Mouse (Mus musculus) layer of hippocampus, adult 11-12 months (tissue): ENCODE results near the gene Tmem40.

Experiments used
- DNase-seq: peaks from one replicate; pipeline ENCODE4 v3.0.0; 2022; ENCODE audit warnings: low spot score

The Tmem40 gene

GRCm38 (mm10) chr6:115770059-115770670 is 8.0 kb upstream of the Tmem40 start:
- DNase-seq, result no peak

- DNase-seq, result no peak
Measured at GRCm38 (mm10) chr6:115768207-115768606, 6.0 kb upstream of the Tmem40 start.

- no peak for DNase-seq
Measured at GRCm38 (mm10) chr6:115767357-115767756, 5.1 kb upstream of the Tmem40 start.

- DNase-seq, result peak; percentile 44
Measured at GRCm38 (mm10) chr6:115764179-115764578, 2.0 kb upstream of the Tmem40 start.

- no peak for DNase-seq
Measured at GRCm38 (mm10) chr6:115760982-115761381, 1.2 kb downstream of the Tmem40 start.

- DNase-seq, result no peak
Measured at GRCm38 (mm10) chr6:115760137-115760536, 2.1 kb downstream of the Tmem40 start.

GRCm38 (mm10) chr6:115759461-115759860 is 2.7 kb downstream of the Tmem40 start:
- DNase-seq, result no peak

GRCm38 (mm10) chr6:115758981-115759435 is 3.2 kb downstream of the Tmem40 start:
- no peak for DNase-seq

- DNase-seq, result no peak
Measured at GRCm38 (mm10) chr6:115755536-115755935, 6.7 kb downstream of the Tmem40 start.

- DNase-seq, result no peak
Measured at GRCm38 (mm10) chr6:115746326-115746725, 15.9 kb downstream of the Tmem40 start.

GRCm38 (mm10) chr6:115743569-115743968 is 18.6 kb downstream of the Tmem40 start:
- DNase-seq, result no peak

- DNase-seq, result no peak
Measured at GRCm38 (mm10) chr6:115739056-115739455, 23.2 kb downstream of the Tmem40 start.

- peak; percentile 26 for DNase-seq
Measured at GRCm38 (mm10) chr6:115734909-115735308, 27.3 kb downstream of the Tmem40 start.

- no peak for DNase-seq
Measured at GRCm38 (mm10) chr6:115732341-115732928, 29.8 kb downstream of the Tmem40 start.

GRCm38 (mm10) chr6:115730560-115731342 is 31.5 kb downstream of the Tmem40 start:
- no peak for DNase-seq

GRCm38 (mm10) chr6:115727570-115727969 is 34.6 kb downstream of the Tmem40 start:
- DNase-seq, result no peak

- DNase-seq, result peak; percentile 33
Measured at GRCm38 (mm10) chr6:115727108-115727507, 35.1 kb downstream of the Tmem40 start.

GRCm38 (mm10) chr6:115722246-115722645 is 40.0 kb downstream of the Tmem40 start:
- DNase-seq, result no peak

GRCm38 (mm10) chr6:115717715-115718558 is 44.3 kb downstream of the Tmem40 start:
- peak; percentile 14 for DNase-seq

- DNase-seq, result no peak
Measured at GRCm38 (mm10) chr6:115717101-115717652, 45.0 kb downstream of the Tmem40 start.

GRCm38 (mm10) chr6:115711261-115711660 is 50.9 kb downstream of the Tmem40 start:
- DNase-seq, result no peak

- no peak for DNase-seq
Measured at GRCm38 (mm10) chr6:115702901-115703300, 59.3 kb downstream of the Tmem40 start.
